Mouse (Mus musculus): ENCODE data around the gene Taok1. TPM values are rescaled to one million over a fixed set of nuclear protein-coding genes. Genes with fewer than 3 reads are reported as not detected.
A peak's percentile ranks its signal among the peaks of the same experiment; 100 is the strongest.

Taok1 gene
- polyA plus RNA-seq, 1 experiment from 2014 or later = 20.8 TPM

DNA sequence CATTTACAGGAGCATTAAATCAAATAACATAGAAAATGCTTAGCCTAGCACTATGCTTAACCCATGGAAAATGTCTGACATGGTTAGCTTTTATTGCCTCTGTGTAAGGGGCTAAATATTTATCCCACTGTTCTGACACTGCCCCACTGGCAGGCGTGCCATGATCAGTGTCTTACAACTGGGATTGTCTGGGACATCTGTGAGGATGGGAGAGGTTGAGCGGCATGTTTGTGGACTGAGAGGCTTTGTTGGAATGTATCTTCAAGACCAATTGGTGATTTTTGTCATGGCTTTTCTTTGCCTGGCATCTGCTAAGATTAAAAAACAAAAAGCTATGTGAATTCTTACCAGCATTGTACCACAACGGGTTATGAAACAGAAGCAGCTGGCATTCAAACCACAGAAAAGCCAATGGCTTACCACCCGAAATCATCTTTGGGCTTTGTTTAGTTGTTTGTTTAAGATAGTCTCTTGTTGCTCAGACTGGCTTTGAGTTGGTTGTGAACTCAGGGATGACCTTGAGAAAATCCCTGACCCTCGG lies 7.5 kb upstream of the Taok1 start:
- no peak for ATAC-seq (ENCODE audit: insufficient number of reproducible peaks, insufficient read depth, low FRiP score, low read depth)
- no peak overlapping the region for H3K9ac ChIP-seq (ENCODE audit: low read length)
- H3K9me3 ChIP-seq (ENCODE audit: control insufficient read depth, low read length) = no peaks in the 10 kb centered on the region
- no peaks in the 10 kb centered on the region for H3K27me3 ChIP-seq (ENCODE audit: control insufficient read depth, insufficient read depth, low read length)
- WGBS = 66% methylated on average over 5 of the region's 5 CpGs
- H3K4me3 ChIP-seq (ENCODE audit: control insufficient read depth in 1 of 2, insufficient read depth in 1 of 2, low read depth in 1 of 2, low read length in 2 of 2) = no peak overlapping the region
- H3K27ac ChIP-seq (replicated peaks in 1 of 2; ENCODE audit: control insufficient read depth in 1 of 2, insufficient read depth in 1 of 2, low read depth in 2 of 2, low read length in 2 of 2) = no peak overlapping the region
- no peak overlapping the region for H3K4me2 ChIP-seq (ENCODE audit: low read length)
- no peaks in the 10 kb centered on the region for H3K36me3 ChIP-seq (ENCODE audit: control insufficient read depth, insufficient read depth, low read length)
- H3K4me1 ChIP-seq (ENCODE audit: control insufficient read depth in 2 of 2, insufficient read depth in 2 of 2, low read length in 2 of 2) = no peaks in the 10 kb centered on the region

DNA sequence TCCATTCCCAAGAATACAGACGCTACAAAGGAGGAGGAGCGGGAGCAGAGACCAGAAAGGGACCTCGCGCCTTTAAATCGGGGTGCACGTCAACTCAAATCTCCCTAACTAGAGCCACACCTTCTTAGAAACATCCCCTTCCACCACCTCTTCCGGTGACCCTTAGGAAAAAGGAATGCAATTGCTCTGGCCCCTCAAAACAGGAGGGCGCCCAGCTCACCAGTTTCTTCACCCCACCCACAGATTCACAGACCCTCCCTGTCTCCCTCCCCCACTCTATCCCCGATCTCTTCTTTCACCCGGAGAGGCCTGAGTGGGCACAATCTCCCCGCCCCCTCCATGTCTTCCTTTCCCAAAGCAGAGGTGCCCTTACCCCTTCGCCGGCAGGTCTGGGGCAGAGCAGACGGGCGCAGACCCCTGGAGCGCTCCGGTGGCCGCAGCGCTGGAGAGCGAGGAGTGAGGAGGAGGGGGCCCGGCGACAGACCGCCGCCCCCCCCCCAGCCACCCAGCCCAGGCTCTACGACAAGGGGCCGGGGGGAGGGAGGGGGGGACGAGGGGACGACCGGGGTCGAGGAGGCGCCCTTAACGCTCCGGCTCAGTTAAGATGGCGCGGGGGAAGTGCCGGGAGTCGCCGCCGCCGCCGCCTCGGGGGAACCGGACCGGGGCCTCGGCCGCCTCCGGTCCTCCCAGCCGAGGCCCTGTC lies 629 bp downstream of the Taok1 start:
- no peaks in the 10 kb centered on the region for H3K27me3 ChIP-seq (ENCODE audit: control insufficient read depth, insufficient read depth, low read length)
- peak overlapping the region; percentile 96 for H3K4me2 ChIP-seq (ENCODE audit: low read length)
- no peaks in the 10 kb centered on the region for H3K9me3 ChIP-seq (ENCODE audit: control insufficient read depth, low read length)
- WGBS = under 1% methylated on average over 19 of the region's 48 CpGs
- peaks cover 0 to 19% of the 10 kb centered on the region in 2 experiments; a peak in 2 of 4 replicates for H3K4me1 ChIP-seq (ENCODE audit: control insufficient read depth in 2 of 2, insufficient read depth in 2 of 2, low read length in 2 of 2)
- peak overlapping the region; percentile 90 to 94 for H3K27ac ChIP-seq (replicated peaks in 1 of 2; ENCODE audit: control insufficient read depth in 1 of 2, insufficient read depth in 1 of 2, low read depth in 2 of 2, low read length in 2 of 2)
- H3K36me3 ChIP-seq (ENCODE audit: control insufficient read depth, insufficient read depth, low read length) = peaks cover 11% of the 10 kb centered on the region; the same call in 1 of the 2 replicates
- ATAC-seq (ENCODE audit: insufficient number of reproducible peaks, insufficient read depth, low FRiP score, low read depth) = peak; percentile 55
- H3K4me3 ChIP-seq (ENCODE audit: control insufficient read depth in 1 of 2, insufficient read depth in 1 of 2, low read depth in 1 of 2, low read length in 2 of 2) = peak overlapping the region; percentile 89 to 99
- peak overlapping the region; percentile 98 for H3K9ac ChIP-seq (ENCODE audit: low read length)

DNA sequence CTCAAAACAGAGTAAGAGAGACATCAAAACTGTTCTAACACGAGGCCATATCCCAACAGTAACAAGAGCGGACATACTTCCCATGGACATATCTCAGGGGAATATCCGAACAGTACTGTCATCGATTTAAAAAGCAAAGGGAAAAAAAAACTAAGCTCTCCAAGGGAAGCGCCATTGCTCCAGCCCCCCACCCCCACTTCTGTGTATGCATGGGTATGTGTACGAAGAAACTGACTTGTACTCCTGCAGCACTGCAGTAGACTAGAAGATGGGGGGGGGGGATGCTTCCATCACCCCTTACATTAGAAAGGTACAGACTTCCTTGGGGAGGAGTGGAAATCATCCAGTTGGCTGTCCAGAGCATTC lies 1.2 kb downstream of the Taok1 start:
- ATAC-seq (ENCODE audit: insufficient number of reproducible peaks, insufficient read depth, low FRiP score, low read depth) = no peak

DNA sequence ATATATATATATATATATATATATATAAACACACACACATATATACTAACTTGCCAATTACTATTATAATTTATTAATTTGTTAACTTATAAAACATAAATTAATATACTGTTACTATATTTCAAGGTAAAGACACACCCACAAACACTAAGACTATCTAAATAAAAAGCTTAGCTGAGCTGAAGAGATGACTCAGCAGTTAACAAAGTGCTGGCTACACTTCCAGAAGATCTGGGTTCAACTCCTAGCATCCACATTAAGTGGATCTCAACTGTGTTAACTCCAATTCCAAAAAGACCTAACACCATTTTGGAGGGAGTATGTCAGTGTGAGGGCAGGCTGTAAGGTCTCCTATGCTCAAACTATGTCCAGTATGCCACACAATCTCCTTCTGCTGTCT lies 10.3 kb downstream of the Taok1 start:
- H3K36me3 ChIP-seq (ENCODE audit: control insufficient read depth, insufficient read depth, low read length) = peaks cover 32% of the 10 kb centered on the region
- ATAC-seq (ENCODE audit: insufficient number of reproducible peaks, insufficient read depth, low FRiP score, low read depth) = no peak
- no peak overlapping the region for H3K27ac ChIP-seq (replicated peaks in 1 of 2; ENCODE audit: control insufficient read depth in 1 of 2, insufficient read depth in 1 of 2, low read depth in 2 of 2, low read length in 2 of 2)
- no peak overlapping the region for H3K4me2 ChIP-seq (ENCODE audit: low read length)
- H3K4me1 ChIP-seq (ENCODE audit: control insufficient read depth in 2 of 2, insufficient read depth in 2 of 2, low read length in 2 of 2) = peaks cover 0 to under 1% of the 10 kb centered on the region in 2 experiments; a peak in 1 of 4 replicates
- H3K4me3 ChIP-seq (ENCODE audit: control insufficient read depth in 1 of 2, insufficient read depth in 1 of 2, low read depth in 1 of 2, low read length in 2 of 2) = no peak overlapping the region
- no peaks in the 10 kb centered on the region for H3K27me3 ChIP-seq (ENCODE audit: control insufficient read depth, insufficient read depth, low read length)
- H3K9me3 ChIP-seq (ENCODE audit: control insufficient read depth, low read length) = no peaks in the 10 kb centered on the region
- H3K9ac ChIP-seq (ENCODE audit: low read length) = no peak overlapping the region

More for the DNA sequence above, 1.2 kb downstream of the Taok1 start:
- H3K9me3 ChIP-seq (ENCODE audit: control insufficient read depth, low read length) = no peaks in the 10 kb centered on the region
- peak overlapping the region; percentile 98 for H3K9ac ChIP-seq (ENCODE audit: low read length)
- H3K4me2 ChIP-seq (ENCODE audit: low read length) = peak overlapping the region; percentile 96
- no peaks in the 10 kb centered on the region for H3K27me3 ChIP-seq (ENCODE audit: control insufficient read depth, insufficient read depth, low read length)
- peaks cover 0 to 19% of the 10 kb centered on the region in 2 experiments; a peak in 2 of 4 replicates for H3K4me1 ChIP-seq (ENCODE audit: control insufficient read depth in 2 of 2, insufficient read depth in 2 of 2, low read length in 2 of 2)
- H3K4me3 ChIP-seq (ENCODE audit: control insufficient read depth in 1 of 2, insufficient read depth in 1 of 2, low read depth in 1 of 2, low read length in 2 of 2) = peak overlapping the region; percentile 89 to 99
- H3K27ac ChIP-seq (replicated peaks in 1 of 2; ENCODE audit: control insufficient read depth in 1 of 2, insufficient read depth in 1 of 2, low read depth in 2 of 2, low read length in 2 of 2) = peak overlapping the region; percentile 79 to 94
- WGBS = under 1% methylated on average over 6 of the region's 6 CpGs
- peaks cover 12% of the 10 kb centered on the region; the same call in 1 of the 2 replicates for H3K36me3 ChIP-seq (ENCODE audit: control insufficient read depth, insufficient read depth, low read length)

DNA sequence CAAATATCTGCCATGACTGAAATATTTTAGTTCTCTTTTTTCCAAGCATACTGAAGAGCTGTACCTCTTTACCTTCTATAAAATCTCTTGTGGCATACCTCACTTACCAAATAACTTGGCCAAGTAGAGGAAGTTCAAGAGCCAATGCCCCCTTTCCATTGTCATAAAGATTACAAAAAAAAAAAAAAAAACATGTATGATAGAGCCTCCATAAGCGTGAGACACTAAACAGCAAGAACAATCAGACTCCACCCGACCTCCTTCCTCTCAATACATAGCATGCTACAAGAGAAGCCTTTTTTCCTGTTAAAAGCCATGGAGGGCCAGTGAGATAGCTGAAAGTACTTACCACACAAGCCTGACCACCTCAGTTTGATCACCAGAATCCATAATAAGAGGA lies 16.2 kb downstream of the Taok1 start:
- WGBS = 73% methylated on average over 2 of the region's 2 CpGs
- Histone ChIP-seq H3K9ac (ENCODE audit: low read length) (no peak overlapping the region), H3K27ac (replicated peaks in 1 of 2; ENCODE audit: control insufficient read depth in 1 of 2, insufficient read depth in 1 of 2, low read depth in 2 of 2, low read length in 2 of 2) (no peak overlapping the region), H3K4me1 (ENCODE audit: control insufficient read depth in 2 of 2, insufficient read depth in 2 of 2, low read length in 2 of 2) (peaks cover 0 to 17% of the 10 kb centered on the region in 2 experiments; a peak in 3 of 4 replicates), H3K36me3 (ENCODE audit: control insufficient read depth, insufficient read depth, low read length) (peaks cover 19% of the 10 kb centered on the region; the same call in 1 of the 2 replicates), H3K9me3 (ENCODE audit: control insufficient read depth, low read length) (no peaks in the 10 kb centered on the region), H3K4me2 (ENCODE audit: low read length) (no peak overlapping the region), H3K4me3 (ENCODE audit: control insufficient read depth in 1 of 2, insufficient read depth in 1 of 2, low read depth in 1 of 2, low read length in 2 of 2) (no peak overlapping the region), H3K27me3 (ENCODE audit: control insufficient read depth, insufficient read depth, low read length) (no peaks in the 10 kb centered on the region)
- no peak for ATAC-seq (ENCODE audit: insufficient number of reproducible peaks, insufficient read depth, low FRiP score, low read depth)

DNA sequence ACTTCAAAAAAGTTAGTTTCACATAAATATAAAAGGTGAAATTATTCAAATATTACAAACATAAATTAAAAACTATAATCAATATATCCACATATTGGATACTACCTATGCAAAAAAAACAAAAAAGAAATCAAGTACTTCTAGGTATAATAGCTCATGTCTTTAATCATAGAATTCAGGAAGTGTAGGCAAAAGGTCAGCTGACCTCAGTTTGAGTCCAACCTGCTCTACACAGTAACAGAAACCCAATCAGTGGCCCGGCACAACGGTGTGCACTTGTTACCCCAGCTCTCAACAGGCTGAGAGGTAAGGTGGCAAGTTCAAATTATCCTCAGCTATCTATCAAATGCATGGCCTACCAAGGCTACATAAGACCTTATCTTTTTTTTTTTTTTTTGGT lies 16.8 kb downstream of the Taok1 start:
- H3K4me3 ChIP-seq (ENCODE audit: control insufficient read depth in 1 of 2, insufficient read depth in 1 of 2, low read depth in 1 of 2, low read length in 2 of 2) = no peak overlapping the region
- H3K9me3 ChIP-seq (ENCODE audit: control insufficient read depth, low read length) = no peaks in the 10 kb centered on the region
- peaks cover 0 to 17% of the 10 kb centered on the region in 2 experiments; a peak in 3 of 4 replicates for H3K4me1 ChIP-seq (ENCODE audit: control insufficient read depth in 2 of 2, insufficient read depth in 2 of 2, low read length in 2 of 2)
- peaks cover 16% of the 10 kb centered on the region; the same call in 1 of the 2 replicates for H3K36me3 ChIP-seq (ENCODE audit: control insufficient read depth, insufficient read depth, low read length)
- WGBS = 96% methylated on average over 2 of the region's 2 CpGs
- no peak overlapping the region for H3K9ac ChIP-seq (ENCODE audit: low read length)
- H3K27ac ChIP-seq (replicated peaks in 1 of 2; ENCODE audit: control insufficient read depth in 1 of 2, insufficient read depth in 1 of 2, low read depth in 2 of 2, low read length in 2 of 2) = no peak overlapping the region
- H3K27me3 ChIP-seq (ENCODE audit: control insufficient read depth, insufficient read depth, low read length) = no peaks in the 10 kb centered on the region
- H3K4me2 ChIP-seq (ENCODE audit: low read length) = no peak overlapping the region
- ATAC-seq (ENCODE audit: insufficient number of reproducible peaks, insufficient read depth, low FRiP score, low read depth) = no peak

DNA sequence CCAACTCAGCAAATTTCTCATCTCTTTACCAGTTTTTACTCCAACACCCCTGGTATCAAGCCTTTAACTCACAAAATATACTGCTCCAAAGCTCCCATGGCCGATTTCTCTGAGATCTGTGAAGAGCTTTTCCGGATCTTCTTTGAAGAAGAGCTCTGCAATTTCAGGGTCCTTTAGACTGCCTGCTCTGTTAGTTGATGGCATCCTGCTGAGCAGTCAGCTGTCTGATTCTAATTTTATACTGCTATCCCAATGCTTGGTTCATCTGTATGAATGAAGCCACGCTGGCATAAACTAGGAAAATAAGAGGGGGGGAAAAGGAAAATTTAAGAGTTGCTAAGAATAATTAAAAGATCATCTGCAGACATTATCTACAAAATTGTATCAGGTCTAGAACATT lies 22.4 kb downstream of the Taok1 start:
- Histone ChIP-seq H3K9ac (ENCODE audit: low read length) (no peak overlapping the region), H3K4me3 (ENCODE audit: control insufficient read depth in 1 of 2, insufficient read depth in 1 of 2, low read depth in 1 of 2, low read length in 2 of 2) (no peak overlapping the region), H3K36me3 (ENCODE audit: control insufficient read depth, insufficient read depth, low read length) (peaks cover 49% of the 10 kb centered on the region), H3K4me2 (ENCODE audit: low read length) (no peak overlapping the region), H3K27me3 (ENCODE audit: control insufficient read depth, insufficient read depth, low read length) (no peaks in the 10 kb centered on the region), H3K9me3 (ENCODE audit: control insufficient read depth, low read length) (no peaks in the 10 kb centered on the region), H3K27ac (replicated peaks in 1 of 2; ENCODE audit: control insufficient read depth in 1 of 2, insufficient read depth in 1 of 2, low read depth in 2 of 2, low read length in 2 of 2) (no peak overlapping the region), H3K4me1 (ENCODE audit: control insufficient read depth in 2 of 2, insufficient read depth in 2 of 2, low read length in 2 of 2) (peaks cover 0 to 13% of the 10 kb centered on the region in 2 experiments; a peak in 3 of 4 replicates)
- no peak for ATAC-seq (ENCODE audit: insufficient number of reproducible peaks, insufficient read depth, low FRiP score, low read depth)
- WGBS = 82% methylated on average over 3 of the region's 3 CpGs
